Mouse (Mus musculus) lung, postnatal 0 days (tissue): ENCODE results near the gene Fblim1.

Source experiments
- CTCF ChIP-seq: IDR thresholded peaks from 2 replicates; pipeline ENCODE4 v1.5.1; 2016; ENCODE audit warnings: antibody characterized with exemption, mild to moderate bottlenecking
- EP300 ChIP-seq: IDR thresholded peaks from 2 replicates; pipeline ENCODE4 v1.6.1; 2016; ENCODE audit warnings: antibody characterized with exemption, mild to moderate bottlenecking, control low read depth

DNA sequence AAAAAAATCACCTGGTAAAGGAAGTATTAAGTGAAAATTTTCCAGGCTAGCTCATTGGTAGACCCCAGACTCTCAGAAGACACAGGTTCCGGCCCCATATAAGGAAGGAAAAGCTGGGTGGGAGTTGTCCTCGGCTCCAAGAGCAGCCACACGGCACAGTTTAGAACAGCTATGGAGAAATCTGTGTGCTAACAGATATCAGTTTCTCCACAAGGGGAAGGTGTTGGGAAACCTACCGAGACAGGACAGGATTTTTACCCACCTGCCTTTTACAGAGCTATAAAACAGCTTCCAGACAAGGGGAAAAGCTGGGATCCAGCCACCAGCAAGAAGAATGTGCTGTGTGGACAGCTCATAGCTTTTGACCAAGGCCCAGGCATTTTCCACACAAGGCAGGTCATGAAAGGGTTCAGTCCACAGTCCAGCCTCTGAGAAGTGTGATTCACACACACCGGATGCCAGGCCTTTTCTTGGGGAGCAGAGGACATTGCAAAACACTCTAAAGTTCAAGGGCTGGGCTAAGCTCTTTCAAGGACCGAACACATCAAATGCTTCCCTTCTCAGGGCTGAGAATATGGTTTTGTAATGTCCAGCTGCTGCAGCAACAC lies 32.4 kb downstream of the Fblim1 start:
- peak; percentile 29 for TF ChIP-seq CTCF
- peak; percentile 95 for TF ChIP-seq EP300
